Mouse (Mus musculus) lung, postnatal 4 days (tissue): Measurements from ENCODE around the gene Nsmce1.
"Not testable (repeated sequence)": the region's sequence is repeated elsewhere in the genome, so short reads cannot be mapped to it uniquely, and the experiment has no call there.

Source experiments
- DNase-seq, 2 experiments: peaks; one replicate each; pipeline ENCODE4 v3.0.0; 2021

Nsmce1 gene

DNA sequence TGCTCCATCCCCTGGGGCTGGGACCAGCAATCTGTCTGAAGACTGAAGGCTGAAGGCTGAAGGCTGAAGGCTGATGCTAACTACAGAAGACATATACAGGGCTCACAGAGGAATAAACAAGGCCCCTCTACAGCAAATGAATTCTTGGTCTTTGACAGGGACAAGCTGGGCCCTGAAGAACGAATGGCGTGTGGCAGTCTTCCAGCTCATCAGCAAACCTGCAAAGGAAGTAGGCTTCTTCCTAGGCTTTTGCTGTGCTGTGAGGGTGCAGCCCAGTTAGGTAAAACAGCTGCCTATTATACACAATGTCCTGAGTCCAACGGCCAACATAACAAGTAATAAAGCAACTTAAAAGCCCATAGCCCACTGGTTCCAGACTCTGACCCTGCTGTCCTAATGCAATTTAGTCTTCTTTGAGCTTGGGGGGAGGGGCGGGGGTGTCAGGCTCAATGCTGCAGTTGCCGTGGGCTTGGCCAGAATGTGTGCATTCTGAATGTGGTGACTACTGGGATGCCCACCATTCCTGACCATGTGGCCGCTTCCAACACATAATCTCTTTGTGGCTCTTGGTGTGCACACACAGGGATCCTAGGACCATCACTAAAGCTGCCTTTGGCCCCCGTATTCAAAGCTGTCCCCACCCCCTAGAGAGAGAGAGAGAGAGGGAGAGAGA lies 61.1 kb downstream of the Nsmce1 start:
- DNase-seq, result peak; percentile 7 to 58

DNA sequence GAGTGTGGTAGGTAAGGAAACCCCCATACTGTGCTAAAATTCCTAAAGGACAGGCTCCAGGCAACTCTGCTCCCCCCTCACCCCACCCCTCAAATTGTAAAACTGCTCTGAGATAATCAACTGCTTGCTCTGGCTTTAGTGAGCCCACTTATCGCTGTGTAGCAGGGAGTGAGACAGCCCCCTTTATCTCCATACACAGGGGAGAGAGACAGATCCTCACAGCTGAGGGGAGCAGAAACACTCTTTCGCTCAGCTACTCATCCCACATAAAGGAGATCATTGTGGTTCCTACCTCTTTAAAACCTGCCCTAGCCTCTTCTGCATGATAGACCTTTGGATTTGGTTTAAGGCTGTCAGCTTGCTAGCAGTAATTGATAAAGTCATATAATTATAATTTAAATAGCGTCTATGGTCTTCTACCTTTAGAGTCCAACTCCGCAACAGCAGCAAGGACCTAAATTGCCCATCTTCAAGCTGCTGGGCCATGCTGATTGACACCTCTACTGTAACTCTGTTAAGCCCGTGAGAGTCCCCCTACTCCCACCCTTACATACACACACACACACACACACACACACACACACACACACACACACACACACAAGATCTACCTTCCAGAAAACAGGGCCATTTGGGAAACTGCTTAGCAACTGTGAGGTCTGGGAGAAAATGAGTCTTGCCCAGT lies 62.4 kb downstream of the Nsmce1 start:
- DNase-seq, result not testable (repeated sequence)

DNA sequence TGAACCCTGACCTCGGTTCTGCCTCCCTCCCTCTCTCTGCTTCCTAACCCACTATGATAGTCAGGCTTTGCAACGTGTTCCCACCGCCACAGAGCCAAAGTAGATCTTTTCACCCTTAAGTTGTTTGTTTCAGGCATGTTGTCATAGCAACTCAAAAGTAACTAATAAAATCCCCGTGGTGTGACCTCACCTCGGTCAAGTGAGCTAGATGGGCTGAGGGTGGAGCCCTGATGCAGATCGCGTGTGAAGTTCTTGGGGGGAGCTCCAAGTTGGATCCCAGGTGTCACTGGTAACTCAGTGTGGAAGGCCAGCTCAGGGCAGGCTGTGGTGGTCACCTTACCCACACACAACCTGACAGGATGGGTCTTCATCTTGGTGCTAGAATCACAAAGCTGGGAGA lies 63.0 kb downstream of the Nsmce1 start:
- no peak for DNase-seq

DNA sequence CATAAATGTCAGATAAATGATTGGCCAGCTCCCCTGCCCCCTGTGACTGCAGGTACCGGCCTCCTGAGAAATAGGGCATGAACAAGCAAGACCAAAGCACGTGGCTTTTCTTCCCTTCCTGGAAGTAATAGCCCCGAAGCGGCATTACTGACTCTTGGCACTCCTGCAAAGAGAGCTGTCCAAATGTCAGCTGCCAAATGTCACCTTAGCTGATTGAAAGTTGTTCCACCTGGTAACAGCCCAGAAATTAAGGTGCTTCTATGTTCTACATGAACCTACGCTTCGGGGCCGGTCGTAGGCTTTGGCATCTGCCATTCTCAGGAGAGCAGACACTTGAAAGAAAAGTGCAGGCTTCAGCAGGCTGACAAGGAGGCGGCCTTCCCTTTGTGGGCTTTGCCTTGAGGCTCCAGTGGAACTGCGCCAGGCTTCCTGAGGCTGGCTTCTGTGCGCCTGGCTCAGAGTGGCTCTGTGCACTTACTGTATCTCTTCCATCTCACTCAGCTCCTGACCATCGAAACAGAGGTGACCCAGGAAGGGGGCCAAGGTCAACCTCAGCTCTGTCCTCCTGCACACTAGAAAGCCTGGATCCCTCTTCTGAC lies 63.8 kb downstream of the Nsmce1 start:
- peak; percentile 24 to 54 for DNase-seq

DNA sequence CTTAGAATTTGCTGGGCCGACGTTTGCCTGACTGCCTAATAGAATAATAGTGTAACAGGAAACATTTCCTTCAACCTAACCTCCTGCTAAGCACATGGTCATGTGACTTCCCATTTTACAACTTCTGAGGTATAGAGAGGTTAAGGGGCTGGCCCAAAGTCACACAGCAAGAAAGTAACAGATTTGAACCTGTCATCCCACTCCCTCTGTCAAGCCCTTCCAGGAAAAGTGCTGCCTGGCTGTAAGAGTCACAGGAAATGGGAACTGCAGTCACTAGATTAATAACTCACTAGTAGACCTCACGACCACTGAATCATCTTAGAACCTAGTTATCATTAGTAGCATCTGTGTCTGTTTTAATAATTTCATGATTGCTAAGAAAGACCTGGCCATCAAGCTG lies 68.3 kb downstream of the Nsmce1 start:
- DNase-seq, result no peak

DNA sequence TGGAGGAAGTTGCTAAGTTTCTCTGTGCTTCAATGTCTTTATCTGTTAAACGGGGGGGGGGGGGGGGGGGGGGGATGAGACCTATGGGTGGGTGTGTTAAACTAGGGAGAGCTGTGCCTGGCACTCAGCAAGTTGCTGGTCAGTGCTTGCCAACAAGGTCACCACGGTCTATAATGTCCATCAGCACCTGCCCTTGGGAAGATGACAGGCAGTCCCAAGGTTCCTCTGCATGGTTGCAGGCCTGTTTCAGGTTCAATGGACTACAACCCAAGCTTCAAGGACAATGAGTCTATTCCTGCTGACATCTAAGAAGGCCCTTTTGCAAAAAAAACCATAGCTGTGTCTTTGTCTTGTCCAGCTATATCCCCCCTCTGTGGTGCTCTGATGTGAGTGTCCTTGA lies 69.5 kb downstream of the Nsmce1 start:
- no peak for DNase-seq

DNA sequence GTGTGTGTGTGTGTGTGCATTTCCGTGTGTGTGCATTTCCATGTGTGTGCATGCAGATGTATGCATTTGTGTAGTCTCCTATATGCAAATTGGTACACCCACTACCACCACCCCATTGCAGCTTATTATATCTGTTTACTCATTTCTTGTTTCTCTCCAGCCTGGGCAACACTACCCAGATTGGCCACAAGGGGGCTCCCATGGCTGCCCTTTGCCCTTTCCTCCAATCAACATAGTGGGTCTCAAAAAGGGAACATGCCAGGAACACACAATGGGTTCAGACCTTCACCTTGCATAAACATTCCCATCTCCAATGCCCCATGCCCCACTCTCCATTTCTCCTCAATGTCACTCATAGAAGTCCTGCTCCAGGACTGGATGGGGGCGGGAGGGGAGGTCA lies 71.2 kb downstream of the Nsmce1 start:
- peak; percentile 32 to 70 for DNase-seq

DNA sequence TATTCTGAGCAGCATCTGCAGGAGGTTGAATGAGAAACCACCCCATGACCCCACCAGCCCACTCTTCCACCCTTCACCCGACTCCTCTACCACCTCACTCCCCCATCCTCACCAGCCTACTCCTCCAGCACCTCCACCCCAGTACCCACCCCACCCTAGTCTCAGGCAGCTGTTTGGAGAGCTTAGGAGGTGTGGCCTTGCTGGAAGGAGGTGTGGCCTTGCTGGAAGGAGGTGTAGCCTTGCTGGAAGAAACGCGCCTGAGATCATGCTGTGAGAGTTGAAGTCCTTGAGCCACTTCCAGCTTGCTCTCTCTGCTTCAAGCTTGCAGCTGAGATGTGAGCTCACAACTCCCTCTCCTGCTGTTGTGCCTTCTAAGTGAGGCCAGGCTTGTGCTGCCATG lies 73.0 kb downstream of the Nsmce1 start:
- no peak for DNase-seq
